Mouse (Mus musculus) monocyte, adult 2 months (primary cell): ENCODE results near the gene Lypla2.

Source experiments
- DNase-seq, 2 experiments: peaks; one replicate each; pipeline ENCODE4 v3.0.0; 2022; ENCODE audit warnings: low spot score in 2 of 2, low read depth in 1 of 2

The Lypla2 gene

DNA sequence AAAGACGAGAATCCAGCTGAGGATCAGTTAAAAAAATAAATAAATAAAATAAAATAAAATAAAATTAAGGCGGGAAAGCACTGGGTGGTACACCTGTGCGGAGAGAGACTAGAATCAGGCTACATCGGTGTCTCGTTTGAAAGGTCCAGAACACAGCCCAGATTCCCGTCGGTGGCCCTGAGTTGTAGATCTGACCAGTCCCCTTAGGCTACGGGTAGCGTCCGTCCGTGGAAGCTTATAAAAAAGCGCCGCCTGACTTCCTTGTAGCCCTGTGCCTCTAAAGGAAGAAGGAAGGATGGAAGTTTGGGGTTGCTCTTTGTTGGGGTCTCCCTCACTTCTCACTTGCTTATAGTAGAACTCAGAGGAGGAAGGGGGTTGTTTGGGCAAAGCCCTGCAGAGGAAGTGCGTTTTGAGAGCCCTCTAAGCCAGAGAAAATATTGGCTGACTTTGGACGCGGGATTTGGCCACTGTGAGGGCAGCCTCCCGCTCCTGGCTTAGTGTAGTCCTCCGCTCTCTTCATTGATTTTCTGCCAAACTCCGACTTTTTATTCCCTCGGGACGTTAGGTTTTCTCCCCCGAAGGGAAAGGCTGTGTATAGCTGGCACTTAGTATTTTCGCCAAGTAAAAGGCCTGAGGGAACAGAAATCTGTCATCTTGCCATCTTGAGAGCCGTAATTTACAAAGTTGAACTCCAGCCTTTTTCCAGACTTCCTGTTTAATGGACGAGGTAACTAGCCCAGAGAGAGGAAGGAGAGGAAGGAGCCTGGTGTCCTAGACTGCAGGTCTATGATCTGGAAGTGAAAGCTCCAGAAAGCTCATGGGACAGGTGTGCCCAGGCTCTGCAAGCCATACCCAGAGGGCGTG, 50.9 kb downstream of the Lypla2 start:
- DNase-seq: no peak

DNA sequence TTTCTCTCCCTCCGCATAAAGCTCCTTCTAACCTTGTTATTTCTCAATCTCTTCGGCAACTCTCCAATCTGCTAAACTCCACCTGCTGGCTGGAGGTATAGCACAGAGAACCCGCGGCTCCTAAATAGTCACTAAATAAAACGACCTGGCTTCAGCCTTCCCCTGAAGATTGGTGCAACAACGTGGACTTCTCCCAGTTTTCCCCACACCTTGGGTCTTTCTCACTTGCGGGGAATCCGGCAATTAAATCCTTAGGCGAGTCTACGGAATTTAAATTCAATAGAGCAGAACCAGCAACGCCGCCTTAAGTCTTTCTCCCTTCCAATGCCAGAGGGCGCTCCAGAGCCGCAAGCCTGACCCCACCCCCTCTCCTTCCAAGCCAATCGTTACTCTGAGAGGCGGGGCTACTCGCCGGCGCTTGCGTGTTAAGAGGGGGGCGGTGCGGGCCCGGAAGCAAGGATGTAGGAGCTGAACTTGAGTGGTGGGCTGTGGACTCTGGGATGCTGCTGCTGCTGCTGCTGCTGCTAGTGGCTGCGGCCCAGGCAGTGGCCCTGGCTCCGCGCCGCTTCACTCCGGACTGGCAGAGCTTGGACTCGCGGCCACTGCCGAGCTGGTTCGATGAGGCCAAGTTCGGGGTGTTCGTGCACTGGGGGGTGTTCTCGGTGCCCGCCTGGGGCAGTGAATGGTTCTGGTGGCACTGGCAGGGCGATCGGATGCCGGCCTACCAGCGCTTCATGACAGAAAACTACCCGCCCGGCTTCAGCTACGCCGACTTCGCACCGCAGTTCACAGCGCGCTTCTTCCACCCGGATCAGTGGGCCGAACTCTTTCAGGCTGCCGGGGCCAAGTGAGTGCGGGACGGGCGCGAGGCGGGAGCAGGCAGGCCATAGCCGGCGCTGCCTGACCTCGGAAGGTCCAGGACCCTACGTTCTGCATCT, 51.9 kb downstream of the Lypla2 start, which contains the start of gene Fuca1:
Gene Fuca1 (plus strand): TSS at position 432 of the 938 bp plus-strand sequence.
- peak; percentile 90 to 96 for DNase-seq

DNA sequence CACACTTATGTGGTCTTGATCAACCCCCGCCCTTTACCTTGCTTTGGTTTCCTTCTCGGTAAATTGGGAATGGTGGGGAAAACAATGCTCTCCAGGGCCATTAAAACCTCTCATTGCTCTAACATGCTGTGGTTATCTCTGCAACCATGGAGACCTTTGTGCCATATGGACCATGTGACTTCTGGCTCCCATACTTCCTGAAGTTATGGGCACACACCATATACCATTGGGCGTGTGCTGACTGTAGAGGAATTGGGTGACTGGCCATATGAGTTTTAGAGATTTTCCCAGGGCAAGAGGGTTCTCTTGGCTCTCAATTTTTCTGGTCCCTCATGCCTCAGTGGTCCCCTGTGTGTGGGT, 53.2 kb downstream of the Lypla2 start:
- DNase-seq: no peak

DNA sequence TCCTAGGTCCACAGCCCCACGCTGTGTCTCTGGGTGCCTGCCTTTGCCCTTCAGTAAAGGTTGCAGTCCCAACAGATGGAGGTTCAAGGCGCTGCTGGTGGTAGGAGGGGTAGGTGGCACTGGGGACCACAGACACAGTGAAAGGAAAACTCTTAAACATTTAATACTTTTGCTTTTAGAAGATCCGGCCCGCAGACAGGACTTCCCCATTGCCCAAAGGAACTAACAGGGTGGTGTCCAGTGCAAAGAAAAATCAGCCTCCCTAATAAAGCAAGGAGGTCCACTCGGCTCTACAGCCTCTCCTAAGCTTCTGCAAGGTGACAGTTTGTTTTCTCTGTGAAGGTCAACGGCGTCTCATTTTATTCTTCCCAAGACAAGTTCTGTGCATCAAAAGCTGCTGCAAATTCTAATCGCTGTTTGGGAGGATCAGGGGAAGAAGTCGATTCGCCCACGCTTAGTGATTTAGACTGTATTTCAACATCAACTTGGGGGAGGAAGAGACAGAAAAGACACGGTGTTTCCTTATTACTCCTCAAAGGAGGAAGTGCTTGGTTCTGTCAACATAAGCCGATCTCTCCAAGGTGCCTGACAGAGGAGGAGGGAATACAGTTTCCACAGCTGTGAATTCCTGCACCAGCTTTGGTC, 53.7 kb downstream of the Lypla2 start:
- DNase-seq: peak in 1 of 2 experiments; percentile 57
